Mouse (Mus musculus): ENCODE results near the gene Sec16a.

DNA sequence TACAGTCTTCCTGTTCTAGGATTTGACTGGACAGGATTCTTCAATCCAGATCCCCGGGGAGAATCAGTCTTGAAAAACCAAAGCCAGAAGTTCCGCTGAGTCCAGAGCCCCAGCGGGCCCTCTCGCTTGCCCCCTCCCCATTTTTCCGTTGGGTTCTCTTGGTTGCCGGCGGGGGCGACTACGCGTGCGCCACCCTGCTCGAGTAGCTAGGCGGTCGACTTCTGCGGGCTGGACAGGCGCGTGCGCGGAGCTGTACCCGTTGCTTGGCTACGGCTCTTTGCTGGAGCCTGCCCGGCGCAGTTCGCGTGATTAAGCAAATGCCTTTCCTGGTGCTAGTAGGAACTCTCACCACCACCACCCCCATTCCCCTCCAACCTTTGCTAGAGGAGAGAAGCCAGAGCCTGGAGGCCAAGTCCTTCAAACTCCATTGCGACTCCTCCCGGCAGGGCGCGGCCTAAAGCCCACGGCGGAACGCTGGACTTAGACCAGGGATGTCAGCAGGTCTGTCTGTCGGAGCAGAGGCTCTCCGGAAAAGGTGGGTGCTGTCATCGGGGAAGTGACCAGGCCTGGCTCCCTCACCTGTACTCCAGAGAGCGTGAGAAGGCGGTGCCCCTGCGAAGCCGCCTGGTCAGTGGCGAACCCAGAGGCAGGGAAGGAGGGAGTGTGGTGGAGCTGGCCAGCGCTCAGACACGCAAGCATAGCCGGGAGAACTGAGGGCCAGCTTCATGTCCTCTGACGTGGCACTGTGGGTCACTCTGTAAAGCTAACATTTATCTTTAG is 840 bp upstream of the Sec16a start:
- TF ChIP-seq CTCF (IDR thresholded peaks at IDR 0.05; ENCODE audit: low read depth, low read length) (no peak), POLR2A (IDR thresholded peaks at IDR 0.05; ENCODE audit: extremely low read depth, insufficient read depth, low read length) (no peak; the same call in 1 of the 2 replicates)

Measured in liver, adult 2 months (tissue).